In the genomic region with DNA sequence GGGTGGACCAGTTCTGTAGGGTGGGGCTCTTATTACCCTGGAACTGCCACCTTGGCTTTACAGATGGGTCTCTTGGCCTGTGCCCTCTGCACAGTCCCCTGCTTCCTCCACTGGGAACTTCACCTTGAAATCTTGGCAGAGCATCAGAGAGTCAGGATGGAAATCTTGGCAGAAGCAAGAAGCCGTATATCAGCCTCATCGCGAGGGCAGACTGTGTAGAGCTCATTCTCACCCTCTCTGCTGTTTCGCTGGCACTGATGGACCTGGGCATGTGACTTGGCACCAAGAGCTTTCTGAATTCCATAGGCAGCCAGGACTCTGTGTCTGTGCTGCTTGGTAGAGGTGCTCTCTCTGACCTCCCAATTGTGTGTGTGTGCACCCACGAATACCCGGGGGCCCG, we compare ENCODE assay signal across 12 mouse cellular contexts. TPM values are rescaled to one million over a fixed set of nuclear protein-coding genes. Genes with fewer than 3 reads are reported as not detected.
A peak's percentile ranks its signal among the peaks of the same experiment; 100 is the strongest.
DNase-seq lines count a peak whose midpoint lies in the region; ATAC-seq lines count a peak whose summit lies in the region.
"Had no signal": no experiment of that assay in that cellular context is flagged by ENCODE, and none has a peak within 500 bp of the region (broad histone marks: within the 10 kb centered on the region; RNA-seq: fewer than 3 reads in every experiment).

No protein-coding gene starts in this region.

- H3K27me3 ChIP-seq in forebrain, embryonic 13.5 days, result no peaks in the 10 kb centered on the region
- H3K27me3 ChIP-seq in forebrain, embryonic 12.5 days, result no peaks in the 10 kb centered on the region
- H3K27me3 ChIP-seq: heart, embryonic 13.5 days; limb, embryonic 13.5 days; megakaryocyte, embryonic 14.5 days had no signal

- no peak overlapping the region for H3K9ac ChIP-seq in forebrain, embryonic 13.5 days
- no peak overlapping the region for H3K9ac ChIP-seq in forebrain, embryonic 12.5 days
- H3K9ac ChIP-seq: heart, embryonic 13.5 days; limb, embryonic 13.5 days had no signal

- H3K9me3 ChIP-seq in forebrain, embryonic 13.5 days (replicated peaks), result no peaks in the 10 kb centered on the region
- H3K9me3 ChIP-seq in forebrain, embryonic 12.5 days, result no peaks in the 10 kb centered on the region; the same call in 1 of the 2 replicates
- H3K9me3 ChIP-seq: limb, embryonic 13.5 days had no signal

- no peak overlapping the region for H3K4me2 ChIP-seq in forebrain, embryonic 13.5 days
- H3K4me2 ChIP-seq in forebrain, embryonic 12.5 days, result no peak overlapping the region
- H3K4me2 ChIP-seq: heart, embryonic 13.5 days; limb, embryonic 13.5 days had no signal

- no peak overlapping the region for H3K4me3 ChIP-seq in forebrain, embryonic 13.5 days
- H3K4me3 ChIP-seq in forebrain, embryonic 12.5 days (replicated peaks), result no peak overlapping the region
- H3K4me3 ChIP-seq: heart, embryonic 13.5 days; limb, embryonic 13.5 days; megakaryocyte, embryonic 14.5 days had no signal

- no peak overlapping the region; the same call in 1 of the 2 replicates for H3K27ac ChIP-seq in forebrain, embryonic 13.5 days
- no peak overlapping the region for H3K27ac ChIP-seq in forebrain, embryonic 12.5 days
- H3K27ac ChIP-seq: heart, embryonic 13.5 days; limb, embryonic 13.5 days had no signal

- ATAC-seq in forebrain, embryonic 13.5 days, result peak; percentile 36; the same call in 1 of the 2 replicates
- ATAC-seq in forebrain, embryonic 12.5 days (ENCODE audit: low FRiP score), result no peak

- intact Hi-C loops in left cerebral cortex, postnatal 4 days (cut with DNase I), result no loop called here

- H3K36me3 ChIP-seq in forebrain, embryonic 13.5 days (ENCODE audit: poor library complexity, severe bottlenecking), result peaks cover 30% of the 10 kb centered on the region
- peaks cover 40% of the 10 kb centered on the region for H3K36me3 ChIP-seq in forebrain, embryonic 12.5 days (replicated peaks)

- peak; percentile 74 for DNase-seq in left cerebral cortex, postnatal 4 days
- DNase-seq in left cerebral cortex, adult 9 months (ENCODE audit: low spot score in 2 of 2), result no peak
- peak; percentile 90 to 92 for DNase-seq in cerebellum, postnatal 10 days
- DNase-seq in kidney, postnatal 4 days, result peak; percentile 18 to 27
- no peak for DNase-seq in right cerebral cortex, adult 2 months (ENCODE audit: low spot score in 2 of 2)
- no peak for DNase-seq in frontal cortex, adult 2 months (ENCODE audit: extremely low spot score in 1 of 2, low spot score in 1 of 2)
- DNase-seq: right cerebral cortex, postnatal 14 days had no signal

- WGBS in forebrain, embryonic 13.5 days, result 81% methylated on average over 7 of the region's 7 CpGs
- WGBS in forebrain, embryonic 12.5 days, result 96% methylated on average over 7 of the region's 7 CpGs

- 0 out of 2 replicates have a peak, but pooled peaks cover 9% of the 10 kb centered on the region for H3K4me1 ChIP-seq in forebrain, embryonic 13.5 days
- no peaks in the 10 kb centered on the region for H3K4me1 ChIP-seq in forebrain, embryonic 12.5 days
- H3K4me1 ChIP-seq: limb, embryonic 13.5 days; megakaryocyte, embryonic 14.5 days had no signal

RNA-seq across cellular contexts. Expression of gene Nol11, which starts 59.6 kb away (rescaled TPM):
- 55.6 and 63.5 TPM in 2 replicates for polyA plus RNA-seq in forebrain, embryonic 13.5 days (2015; fragmentation: Nextera tagmentation; extraction: Ambion mirVana)
- polyA plus RNA-seq in forebrain, embryonic 12.5 days (2016; fragmentation: Nextera tagmentation; extraction: Ambion mirVana), result 67.3 and 69.4 TPM in 2 replicates
- total RNA-seq in left cerebral cortex, postnatal 4 days (2021), result 10 to 100 TPM; 33.0 to 35.2 TPM
- polyA plus RNA-seq in frontal cortex, adult 2 months (2012; rRNA removed), result 18.4 and 20.6 TPM in 2 replicates

Comparison
In these comparisons a context has a peak if more than half of its experiments do, and no peak if none do; other contexts are left out.
1. DNase-seq: peak in left cerebral cortex, postnatal 4 days (single experiment), cerebellum, postnatal 10 days (2 of 2) and kidney, postnatal 4 days (2 of 2); none in left cerebral cortex, adult 9 months (0 of 2), right cerebral cortex, adult 2 months (0 of 2) and frontal cortex, adult 2 months (0 of 2).